Mouse (Mus musculus): ENCODE results near the gene Mogat2.

DNA sequence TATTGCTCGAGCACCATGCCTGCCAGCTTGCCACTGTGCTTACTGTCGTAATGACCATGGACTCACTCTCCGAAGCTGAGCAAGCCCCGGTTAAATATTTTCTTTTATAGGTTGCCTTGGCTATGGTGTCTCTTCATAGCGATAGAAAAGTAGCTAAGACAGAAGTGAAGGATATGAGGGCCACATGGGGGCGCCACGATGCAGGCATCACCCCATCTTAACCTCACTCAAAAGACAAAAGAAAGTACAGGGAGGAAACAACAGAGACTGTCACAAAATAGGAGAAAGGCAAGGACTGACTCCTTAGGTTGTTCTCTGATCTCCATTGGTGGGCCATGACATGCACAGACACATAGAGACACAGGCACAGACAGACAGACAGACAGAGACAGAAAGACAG, 14.2 kb downstream of the Mogat2 start:
- TF ChIP-seq POLR2A (IDR thresholded peaks at IDR 0.05; ENCODE audit: borderline replicate concordance, insufficient read depth, low read length), result no peak
- peak; percentile 24; the same call in 1 of the 2 replicates for TF ChIP-seq CTCF (IDR thresholded peaks at IDR 0.05; ENCODE audit: borderline replicate concordance, insufficient read depth, low read depth, low read length)
